Mouse (Mus musculus): ENCODE measurements at regions not wholly inside any gene's neighbourhood (a gene's known extent, or its start where the extent isn't known, plus 50 kb on each side); places are given as distances from the start of the nearest gene placed in this dataset.

DNA sequence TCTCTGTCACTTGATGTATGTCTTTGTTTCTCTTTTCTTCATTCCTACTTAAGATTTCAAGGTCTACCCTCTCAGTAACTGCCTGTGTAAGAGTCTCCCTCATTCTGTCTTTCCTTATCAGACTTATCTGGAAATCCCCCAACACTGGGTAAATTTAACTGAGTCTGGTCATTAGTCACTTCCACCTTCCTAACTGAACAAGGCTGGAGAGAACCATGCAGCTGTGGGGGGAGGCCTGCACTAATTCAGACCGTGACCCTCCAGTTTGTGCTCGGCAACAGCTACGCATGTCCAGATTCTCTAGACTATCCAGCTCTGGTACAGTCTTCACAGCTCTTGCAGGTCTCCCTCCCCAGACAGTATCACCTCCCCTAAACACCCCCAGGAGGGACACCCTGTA lies 103.3 kb downstream of the Prox1 start:
- no peaks in the 10 kb centered on the region for H3K27me3 ChIP-seq (ENCODE audit: control insufficient read depth, insufficient read depth, low read length)
- no peaks in the 10 kb centered on the region for H3K36me3 ChIP-seq (ENCODE audit: control insufficient read depth, insufficient read depth, low read length)
- H3K27ac ChIP-seq (ENCODE audit: control insufficient read depth, insufficient read depth, low read depth, low read length) = no peak overlapping the region
- H3K4me3 ChIP-seq (ENCODE audit: control insufficient read depth, low read depth, low read length) = no peak overlapping the region
- no peaks in the 10 kb centered on the region for H3K4me1 ChIP-seq (ENCODE audit: control insufficient read depth, insufficient read depth, low read length)
- TF ChIP-seq POLR2A (IDR thresholded peaks at IDR 0.05; ENCODE audit: control insufficient read depth, low read depth, low read length) = no peak
- TF ChIP-seq CTCF (IDR thresholded peaks at IDR 0.05; ENCODE audit: control insufficient read depth, insufficient read depth, insufficient replicate concordance, low read depth, low read length) = no peak

DNA sequence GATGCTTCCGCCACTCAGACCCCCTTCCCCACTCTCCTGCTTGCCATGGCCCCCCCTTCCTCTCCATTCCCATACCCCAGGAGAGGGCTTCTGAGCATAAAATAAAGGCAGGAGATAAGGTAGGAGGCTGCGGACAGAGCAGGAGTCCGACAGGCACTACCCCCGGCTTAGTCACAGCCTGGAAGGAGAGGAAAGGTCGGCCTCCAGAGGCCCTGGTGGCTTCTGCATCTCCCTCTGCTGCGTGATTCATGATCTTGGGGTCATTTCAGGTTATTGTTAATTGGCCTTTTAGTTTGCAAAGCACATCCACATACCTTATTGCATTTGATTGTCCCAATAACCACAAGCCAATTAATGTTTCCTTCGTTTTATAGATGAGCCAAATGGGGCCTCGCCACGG lies 104.1 kb downstream of the Prox1 start:
- TF ChIP-seq CTCF (IDR thresholded peaks at IDR 0.05; ENCODE audit: control insufficient read depth, insufficient read depth, insufficient replicate concordance, low read depth, low read length) (no peak), POLR2A (IDR thresholded peaks at IDR 0.05; ENCODE audit: control insufficient read depth, low read depth, low read length) (no peak)

DNA sequence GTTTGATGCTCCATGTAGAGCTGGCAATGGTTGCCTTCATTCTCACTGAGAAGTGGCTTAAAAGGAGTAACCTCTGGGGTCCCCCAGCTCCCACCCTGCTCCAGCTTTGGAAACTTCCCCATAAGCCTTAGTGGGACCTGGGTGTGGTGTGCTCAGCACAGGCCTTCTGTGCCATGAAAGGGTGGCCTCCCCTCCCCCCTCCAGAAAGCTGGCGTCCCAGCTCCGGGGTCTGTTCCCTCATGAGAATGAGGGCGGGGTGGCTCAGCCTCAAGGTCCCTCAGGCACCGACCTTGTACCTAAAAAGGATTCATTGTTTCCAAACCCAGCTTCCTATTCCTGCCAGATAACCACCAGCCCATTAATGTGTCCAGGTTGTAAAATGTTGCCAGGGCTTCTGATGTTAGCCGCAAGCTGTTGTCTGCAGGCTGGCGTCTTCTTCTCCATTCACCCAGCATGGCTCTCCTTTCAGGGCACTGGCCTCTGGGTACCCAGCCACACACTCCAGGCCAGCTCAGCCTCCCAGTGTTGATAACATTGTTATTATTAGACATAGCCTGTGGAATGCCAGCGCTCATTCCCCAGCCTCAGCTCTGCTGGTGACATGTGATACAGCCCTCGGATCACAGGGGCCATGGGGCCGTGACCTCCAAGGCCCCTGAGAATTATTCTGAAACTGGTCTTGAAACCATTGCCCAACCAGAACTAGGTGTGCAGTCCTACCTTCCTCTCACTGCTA lies 108.8 kb downstream of the Prox1 start:
- TF ChIP-seq POLR2A (IDR thresholded peaks at IDR 0.05; ENCODE audit: control insufficient read depth, low read depth, low read length) = no peak
- no peak for TF ChIP-seq CTCF (IDR thresholded peaks at IDR 0.05; ENCODE audit: control insufficient read depth, insufficient read depth, insufficient replicate concordance, low read depth, low read length)
- Histone ChIP-seq H3K27me3 (ENCODE audit: control insufficient read depth, insufficient read depth, low read length) (no peaks in the 10 kb centered on the region), H3K27ac (ENCODE audit: control insufficient read depth, insufficient read depth, low read depth, low read length) (no peak overlapping the region), H3K4me1 (ENCODE audit: control insufficient read depth, insufficient read depth, low read length) (peaks cover 3% of the 10 kb centered on the region; the same call in 1 of the 2 replicates), H3K36me3 (ENCODE audit: control insufficient read depth, insufficient read depth, low read length) (no peaks in the 10 kb centered on the region), H3K4me3 (ENCODE audit: control insufficient read depth, low read depth, low read length) (no peak overlapping the region)

More for the DNA sequence above, 104.1 kb downstream of the Prox1 start:
- no peak overlapping the region for H3K27ac ChIP-seq (ENCODE audit: control insufficient read depth, insufficient read depth, low read depth, low read length)
- H3K4me1 ChIP-seq (ENCODE audit: control insufficient read depth, insufficient read depth, low read length) = peaks cover 3% of the 10 kb centered on the region; the same call in 1 of the 2 replicates
- H3K36me3 ChIP-seq (ENCODE audit: control insufficient read depth, insufficient read depth, low read length) = no peaks in the 10 kb centered on the region
- H3K4me3 ChIP-seq (ENCODE audit: control insufficient read depth, low read depth, low read length) = no peak overlapping the region
- no peaks in the 10 kb centered on the region for H3K27me3 ChIP-seq (ENCODE audit: control insufficient read depth, insufficient read depth, low read length)

DNA sequence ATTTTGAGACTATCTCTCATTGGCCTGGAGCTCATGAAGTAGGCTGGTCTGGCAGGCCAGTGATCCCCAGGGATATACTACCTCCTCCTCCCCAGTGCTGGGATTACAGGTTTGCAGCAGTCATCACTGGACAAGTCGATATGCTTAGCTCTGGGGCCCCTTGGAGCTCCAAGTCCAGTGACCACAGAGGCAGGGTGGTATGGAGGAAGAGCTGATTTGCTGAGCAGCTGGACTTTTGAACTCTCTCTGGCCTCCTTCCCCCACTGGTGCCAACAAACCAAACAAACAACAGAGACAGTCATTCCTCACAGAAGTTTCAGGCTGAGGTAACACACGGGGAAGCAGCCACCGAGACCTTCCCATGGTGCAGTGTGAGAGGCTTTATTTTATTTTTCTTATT lies 111.5 kb downstream of the Prox1 start:
- H3K4me3 ChIP-seq (ENCODE audit: control insufficient read depth, low read depth, low read length) = no peak overlapping the region
- TF ChIP-seq CTCF (IDR thresholded peaks at IDR 0.05; ENCODE audit: control insufficient read depth, insufficient read depth, insufficient replicate concordance, low read depth, low read length) = no peak
- TF ChIP-seq POLR2A (IDR thresholded peaks at IDR 0.05; ENCODE audit: control insufficient read depth, low read depth, low read length) = no peak
- no peaks in the 10 kb centered on the region for H3K27me3 ChIP-seq (ENCODE audit: control insufficient read depth, insufficient read depth, low read length)

DNA sequence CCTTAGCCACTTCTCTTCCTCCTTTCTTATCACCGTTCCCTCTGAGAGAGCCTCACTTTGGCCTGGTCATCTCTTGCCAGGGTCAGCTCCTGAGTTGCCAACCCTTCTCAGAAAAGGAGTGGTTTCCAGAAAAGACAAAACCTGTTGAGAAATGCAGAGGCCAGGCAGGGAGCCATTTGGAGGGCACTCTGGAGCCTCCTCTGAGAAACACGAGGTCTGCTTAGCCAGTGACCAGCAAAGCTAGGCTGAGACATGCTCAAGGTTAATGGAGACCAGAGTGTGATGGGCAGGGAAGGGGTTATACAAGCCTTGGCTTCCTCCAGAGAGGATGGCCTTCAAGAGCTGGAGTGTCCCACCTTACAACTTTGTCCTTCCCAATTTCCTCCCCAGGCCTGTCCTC lies 113.6 kb downstream of the Prox1 start:
- peaks cover 3% of the 10 kb centered on the region; the same call in 1 of the 2 replicates for H3K4me1 ChIP-seq (ENCODE audit: control insufficient read depth, insufficient read depth, low read length)
- H3K4me3 ChIP-seq (ENCODE audit: control insufficient read depth, low read depth, low read length) = no peak overlapping the region
- TF ChIP-seq CTCF (IDR thresholded peaks at IDR 0.05; ENCODE audit: control insufficient read depth, insufficient read depth, insufficient replicate concordance, low read depth, low read length) (no peak), POLR2A (IDR thresholded peaks at IDR 0.05; ENCODE audit: control insufficient read depth, low read depth, low read length) (no peak)
- H3K36me3 ChIP-seq (ENCODE audit: control insufficient read depth, insufficient read depth, low read length) = no peaks in the 10 kb centered on the region
- no peaks in the 10 kb centered on the region for H3K27me3 ChIP-seq (ENCODE audit: control insufficient read depth, insufficient read depth, low read length)
- H3K27ac ChIP-seq (ENCODE audit: control insufficient read depth, insufficient read depth, low read depth, low read length) = no peak overlapping the region

More for the DNA sequence above, 111.5 kb downstream of the Prox1 start:
- Histone ChIP-seq H3K36me3 (ENCODE audit: control insufficient read depth, insufficient read depth, low read length) (no peaks in the 10 kb centered on the region), H3K27ac (ENCODE audit: control insufficient read depth, insufficient read depth, low read depth, low read length) (no peak overlapping the region), H3K4me1 (ENCODE audit: control insufficient read depth, insufficient read depth, low read length) (peaks cover 3% of the 10 kb centered on the region; the same call in 1 of the 2 replicates)

DNA sequence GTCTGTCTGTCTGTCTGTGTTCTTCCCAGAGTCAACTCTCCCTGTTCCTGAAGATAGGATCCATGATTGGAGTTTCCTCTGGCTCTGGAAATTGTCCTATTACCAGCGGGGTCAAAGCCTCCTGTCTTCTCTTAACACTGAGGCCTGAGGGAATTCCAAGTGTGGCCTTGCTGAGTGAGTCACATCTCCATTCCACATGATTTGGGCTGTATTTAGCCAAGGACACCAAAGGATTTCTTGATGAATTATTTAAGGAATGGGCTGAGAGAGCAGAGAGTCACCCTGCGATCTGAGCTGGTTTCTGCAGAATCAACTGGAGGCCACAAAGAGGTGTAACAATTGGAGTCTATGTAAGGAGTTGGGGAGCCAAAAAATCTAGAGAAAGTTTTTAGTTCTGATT lies 118.6 kb downstream of the Prox1 start:
- H3K4me3 ChIP-seq (ENCODE audit: control insufficient read depth, low read depth, low read length) = no peak overlapping the region
- no peaks in the 10 kb centered on the region for H3K27me3 ChIP-seq (ENCODE audit: control insufficient read depth, insufficient read depth, low read length)
- H3K36me3 ChIP-seq (ENCODE audit: control insufficient read depth, insufficient read depth, low read length) = no peaks in the 10 kb centered on the region
- no peak for TF ChIP-seq POLR2A (IDR thresholded peaks at IDR 0.05; ENCODE audit: control insufficient read depth, low read depth, low read length)
- TF ChIP-seq CTCF (IDR thresholded peaks at IDR 0.05; ENCODE audit: control insufficient read depth, insufficient read depth, insufficient replicate concordance, low read depth, low read length) = no peak
- H3K4me1 ChIP-seq (ENCODE audit: control insufficient read depth, insufficient read depth, low read length) = no peaks in the 10 kb centered on the region
- no peak overlapping the region for H3K27ac ChIP-seq (ENCODE audit: control insufficient read depth, insufficient read depth, low read depth, low read length)

DNA sequence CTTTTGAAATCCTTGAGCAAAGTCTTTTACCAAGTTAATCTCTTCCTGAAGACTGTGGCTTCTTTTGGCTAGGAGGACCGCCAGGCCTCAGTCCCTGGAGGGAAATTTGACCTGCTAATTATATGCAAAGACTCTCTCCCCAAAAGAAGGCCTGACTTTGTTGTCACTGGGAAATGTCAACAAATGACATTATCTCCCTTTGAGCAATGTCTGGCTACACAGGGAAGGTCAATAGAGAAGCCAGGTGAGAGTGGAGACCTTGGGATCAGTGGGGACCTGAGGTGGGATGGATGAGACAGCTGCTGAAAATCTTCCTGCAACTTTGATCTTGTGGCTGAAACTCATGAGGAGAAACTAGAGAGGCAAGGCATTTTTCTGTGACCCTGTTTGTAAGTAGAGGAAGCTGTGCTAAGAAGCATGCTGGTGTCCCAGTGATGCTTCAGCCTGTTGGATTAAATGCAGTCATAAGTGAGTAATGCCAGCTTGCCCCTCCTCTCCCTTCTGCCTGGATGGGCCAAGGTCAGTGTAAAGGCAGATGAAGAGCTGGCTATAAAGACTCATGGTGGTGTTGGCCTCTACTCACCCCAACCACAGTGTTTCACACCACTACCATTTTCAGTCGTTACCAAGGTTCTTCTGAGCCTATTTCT lies 121.9 kb downstream of the Prox1 start:
- H3K4me1 ChIP-seq (ENCODE audit: control insufficient read depth, insufficient read depth, low read length) = no peaks in the 10 kb centered on the region
- no peak overlapping the region for H3K27ac ChIP-seq (ENCODE audit: control insufficient read depth, insufficient read depth, low read depth, low read length)
- no peaks in the 10 kb centered on the region for H3K36me3 ChIP-seq (ENCODE audit: control insufficient read depth, insufficient read depth, low read length)
- no peak overlapping the region for H3K4me3 ChIP-seq (ENCODE audit: control insufficient read depth, low read depth, low read length)
- no peaks in the 10 kb centered on the region for H3K27me3 ChIP-seq (ENCODE audit: control insufficient read depth, insufficient read depth, low read length)
- TF ChIP-seq POLR2A (IDR thresholded peaks at IDR 0.05; ENCODE audit: control insufficient read depth, low read depth, low read length) (no peak), CTCF (IDR thresholded peaks at IDR 0.05; ENCODE audit: control insufficient read depth, insufficient read depth, insufficient replicate concordance, low read depth, low read length) (no peak)
